In the genomic region with DNA sequence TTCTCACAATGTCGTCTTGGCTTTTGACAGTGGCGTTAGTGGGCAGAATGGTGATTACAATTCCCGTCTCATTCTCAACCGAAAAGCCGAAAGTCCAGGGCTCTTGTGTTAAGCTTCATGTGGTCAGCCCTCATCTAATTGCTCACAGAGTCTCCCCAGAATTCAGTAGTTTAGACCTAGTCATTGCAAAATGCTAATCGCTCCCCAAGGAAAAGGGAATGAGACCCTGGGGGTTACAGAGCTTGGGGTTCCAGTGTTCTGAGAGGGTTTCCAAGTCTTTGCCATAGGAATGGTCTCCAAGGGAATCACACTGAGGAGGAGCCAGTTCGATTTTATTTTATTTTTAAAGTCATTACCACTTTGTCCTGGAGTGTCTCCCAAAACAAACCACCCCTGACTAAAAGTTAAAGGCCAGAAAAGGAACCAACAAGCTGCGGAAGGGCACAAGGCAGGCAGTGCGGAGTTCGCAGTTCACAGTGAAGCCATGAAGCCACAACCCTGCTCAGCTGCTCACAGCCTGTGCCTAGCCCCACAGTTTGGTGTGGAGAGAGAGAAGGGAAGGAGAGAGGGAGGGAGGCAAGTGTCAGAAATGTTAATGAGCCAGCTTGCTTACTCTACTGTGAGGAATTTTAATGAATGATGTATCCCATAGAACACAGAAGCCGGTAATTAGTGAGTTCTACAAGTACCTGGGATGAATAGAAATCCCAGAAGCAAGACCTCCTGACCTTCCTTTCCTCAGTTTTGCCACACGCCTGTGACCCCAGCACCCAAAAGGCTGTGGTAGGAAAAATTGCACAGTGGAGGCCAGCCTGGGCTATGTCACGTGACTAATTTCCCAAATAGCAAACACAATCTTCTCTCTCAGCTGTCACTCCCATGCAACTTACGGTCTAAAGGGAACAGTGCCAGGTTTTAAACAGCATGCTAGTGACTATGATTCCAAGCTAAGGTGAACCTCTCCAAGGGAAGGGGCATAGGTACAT, we compare ENCODE assay signal across 22 mouse cellular contexts. TPM values are rescaled to one million over a fixed set of nuclear protein-coding genes. Genes with fewer than 3 reads are reported as not detected.
A peak's percentile ranks its signal among the peaks of the same experiment; 100 is the strongest.
DNase-seq lines count a peak whose midpoint lies in the region; ATAC-seq and TF ChIP-seq lines count a peak whose summit lies in the region.
"Had no signal": no experiment of that assay in that cellular context is flagged by ENCODE, and none has a peak within 500 bp of the region (broad histone marks: within the 10 kb centered on the region; RNA-seq: fewer than 3 reads in every experiment).

No protein-coding gene starts in this region.

- DNase-seq in adrenal gland, adult 2 months: peak; percentile 32
- no peak for DNase-seq in adrenal gland, adult 18-20 months (ENCODE audit: low spot score in 2 of 2)
- DNase-seq in heart, embryonic 10.5 days (ENCODE audit: low spot score): peak; percentile 59
- no peak for DNase-seq in heart, postnatal 10 days
- DNase-seq in MEL (ENCODE audit: low read depth, low spot score): no peak
- DNase-seq in forebrain, embryonic 14.5 days (ENCODE audit: low spot score): peak; percentile 68
- DNase-seq in right cerebral cortex, adult 2 months (ENCODE audit: low spot score in 2 of 2): no peak
- no peak for DNase-seq in ovary, postnatal 14 days (ENCODE audit: low spot score)
- DNase-seq: cerebellum, adult 2 months; gastrocnemius, postnatal 14 days; liver, postnatal 0 days; lung, postnatal 10 days; right cerebral cortex, postnatal 4 days had no signal

- H3K4me1 ChIP-seq in heart, embryonic 10.5 days: peaks cover 17% of the 10 kb centered on the region
- H3K4me1 ChIP-seq in MEL (ENCODE audit: control insufficient read depth in 1 of 2, insufficient read depth in 2 of 2, low read length in 2 of 2): no peaks in the 10 kb centered on the region
- peaks cover 20% of the 10 kb centered on the region for H3K4me1 ChIP-seq in forebrain, embryonic 14.5 days (ENCODE audit: control insufficient read depth, insufficient read depth, low read length)

- no peak overlapping the region for H3K27ac ChIP-seq in heart, embryonic 10.5 days
- H3K27ac ChIP-seq in MEL (ENCODE audit: control insufficient read depth, low read depth, low read length): no peak overlapping the region
- H3K27ac ChIP-seq in forebrain, embryonic 14.5 days (ENCODE audit: low read depth, low read length): no peak overlapping the region
- H3K27ac ChIP-seq: hindbrain, embryonic 14.5 days; limb, embryonic 10.5 days; midbrain, embryonic 13.5 days; neural tube, embryonic 13.5 days had no signal

- peak; percentile 70 for ATAC-seq in forebrain, embryonic 14.5 days
- ATAC-seq: CD4-positive, CD25-positive, alpha-beta regulatory T cell, adult 4 months; liver, postnatal 0 days; midbrain, embryonic 13.5 days had no signal

- H3K4me3 ChIP-seq in heart, embryonic 10.5 days: no peak overlapping the region
- H3K4me3 ChIP-seq in MEL (ENCODE audit: control insufficient read depth in 1 of 2, insufficient read depth in 1 of 2, low read depth in 2 of 2, low read length in 2 of 2): no peak overlapping the region
- no peak overlapping the region for H3K4me3 ChIP-seq in forebrain, embryonic 14.5 days (ENCODE audit: low read depth, low read length)
- H3K4me3 ChIP-seq: limb, embryonic 10.5 days; midbrain, embryonic 13.5 days; neural tube, embryonic 13.5 days had no signal

- no peak overlapping the region for H3K9ac ChIP-seq in MEL (ENCODE audit: control insufficient read depth, low read depth, low read length, poor library complexity, severe bottlenecking)
- no peak overlapping the region for H3K9ac ChIP-seq in forebrain, embryonic 14.5 days (ENCODE audit: low read length)
- H3K9ac ChIP-seq: hindbrain, embryonic 14.5 days; liver, postnatal 0 days; midbrain, embryonic 13.5 days; neural tube, embryonic 13.5 days had no signal

- no peak overlapping the region for H3K4me2 ChIP-seq in forebrain, embryonic 14.5 days (ENCODE audit: low read length)
- H3K4me2 ChIP-seq: heart, embryonic 11.5 days; hindbrain, embryonic 14.5 days; midbrain, embryonic 13.5 days; neural tube, embryonic 13.5 days had no signal

- TF ChIP-seq RAD21 in MEL (IDR thresholded peaks at IDR 0.05; ENCODE audit: low read depth, low read length): no peak

- 76% methylated on average over 14 of the region's 14 CpGs for WGBS in heart, embryonic 10.5 days
- WGBS in forebrain, embryonic 14.5 days: 47% methylated on average over 14 of the region's 14 CpGs

- H3K79me2 ChIP-seq in MEL (ENCODE audit: control insufficient read depth, insufficient read depth, low read length, poor library complexity): no peaks in the 10 kb centered on the region

- peaks cover 3% of the 10 kb centered on the region; the same call in 1 of the 2 replicates for H3K27me3 ChIP-seq in heart, embryonic 10.5 days (ENCODE audit: insufficient read depth, poor library complexity, severe bottlenecking)
- H3K27me3 ChIP-seq in MEL (ENCODE audit: control insufficient read depth in 1 of 2, insufficient read depth in 2 of 2, low read length in 2 of 2): peaks cover 4% of the 10 kb centered on the region in 2 experiments; a peak in 3 of 4 replicates
- H3K27me3 ChIP-seq in forebrain, embryonic 14.5 days (replicated peaks; ENCODE audit: control insufficient read depth, insufficient read depth, low read length): 0 out of 2 replicates have a peak, but pooled peaks cover 2% of the 10 kb centered on the region
- H3K27me3 ChIP-seq: midbrain, embryonic 13.5 days; neural tube, embryonic 13.5 days had no signal

- no peaks in the 10 kb centered on the region for H3K9me3 ChIP-seq in heart, embryonic 10.5 days
- no peaks in the 10 kb centered on the region for H3K9me3 ChIP-seq in MEL (replicated peaks; ENCODE audit: insufficient read depth, low read length)
- H3K9me3 ChIP-seq in forebrain, embryonic 14.5 days (replicated peaks; ENCODE audit: control insufficient read depth, low read length): no peaks in the 10 kb centered on the region
- H3K9me3 ChIP-seq: G1E; limb, embryonic 10.5 days; midbrain, embryonic 13.5 days; neural tube, embryonic 13.5 days had no signal

- intact Hi-C loops in heart, postnatal 10 days (cut with DNase I): no loop called here

- H3K36me3 ChIP-seq in heart, embryonic 10.5 days: no peaks in the 10 kb centered on the region
- H3K36me3 ChIP-seq in MEL (ENCODE audit: control insufficient read depth in 1 of 2, insufficient read depth in 2 of 2, low read length in 2 of 2): no peaks in the 10 kb centered on the region
- no peaks in the 10 kb centered on the region for H3K36me3 ChIP-seq in forebrain, embryonic 14.5 days (ENCODE audit: control insufficient read depth, insufficient read depth, low read length)
- H3K36me3 ChIP-seq: G1E; limb, embryonic 10.5 days; midbrain, embryonic 13.5 days; neural tube, embryonic 13.5 days had no signal

- TF ChIP-seq POLR2A in MEL (IDR thresholded peaks at IDR 0.05; ENCODE audit: control insufficient read depth in 1 of 2, insufficient read depth in 1 of 2, low read depth in 1 of 2, low read length in 2 of 2, poor library complexity in 1 of 2): no peak

- TF ChIP-seq EP300 in MEL (IDR thresholded peaks at IDR 0.05; ENCODE audit: low read depth in 1 of 2, low read length in 2 of 2): no peak

- TF ChIP-seq CTCF in MEL (IDR thresholded peaks at IDR 0.05 in 2 of 3, conservative IDR thresholded peaks at IDR 0.05 in 1 of 3; ENCODE audit: control insufficient read depth in 1 of 3, insufficient read depth in 1 of 3, low read depth in 2 of 3, low read length in 3 of 3, poor library complexity in 1 of 3, severe bottlenecking in 1 of 3): no peak

TF ChIP-seq in MEL, 35 proteins besides CTCF, POLR2A, EP300 and RAD21:
- peak; percentile 70 for TF ChIP-seq USF1 (IDR thresholded peaks at IDR 0.05; ENCODE audit: low read depth, low read length)
- TF ChIP-seq TBP (IDR thresholded peaks at IDR 0.05; ENCODE audit: low read depth, low read length): no peak

RNA-seq across cellular contexts. Expression of a gene that starts 4.5 kb away (rescaled TPM):
- 1 to 10 TPM; 1.8 to 3.9 TPM for total RNA-seq in adrenal gland, adult 2 months (2021)
- 0.71 and 1.2 TPM in 2 replicates for polyA plus RNA-seq in adrenal gland, adult 2 months (2012; rRNA removed)
- total RNA-seq in adrenal gland, adult 18-20 months (2021): 1 to 10 TPM; 2.3 to 2.6 TPM
- polyA plus RNA-seq in heart, embryonic 10.5 days (2016; fragmentation: Nextera tagmentation; extraction: Ambion mirVana): 0.39 and 0.60 TPM in 2 replicates
- total RNA-seq in heart, postnatal 10 days (2021): 1 to 10 TPM; 2.4 to 3.7 TPM
- total RNA-seq in MEL (2012; rRNA removed): not detected in 2 replicates
- polyA plus RNA-seq in MEL (2012; ENCODE audit: insufficient read depth in 1 of 2, insufficient read length in 2 of 2, low read depth in 1 of 2, low replicate concordance in 2 of 2, missing spikeins in 1 of 2): not detected
- 1.1 and 1.6 TPM in 2 replicates for polyA plus RNA-seq in forebrain, embryonic 14.5 days (2014; fragmentation: Nextera tagmentation; extraction: Ambion mirVana)
- total RNA-seq: megakaryocyte progenitor cell, adult 5-6 weeks had no signal
- polyA plus RNA-seq: CD4-positive, CD25-positive, alpha-beta regulatory T cell, adult 4 months; G1E; liver, adult 2 months had no signal

Comparison
In these comparisons a context has a peak if more than half of its experiments do, and no peak if none do; other contexts are left out.
1. DNase-seq: peak in adrenal gland, adult 2 months (single experiment), heart, embryonic 10.5 days (single experiment) and forebrain, embryonic 14.5 days (single experiment); none in adrenal gland, adult 18-20 months (0 of 2), heart, postnatal 10 days (0 of 2), MEL (single experiment), right cerebral cortex, adult 2 months (0 of 2) and ovary, postnatal 14 days (single experiment).